In genomic region chr10:25396859-25397258, GRCm38 (mm10) we compare ENCODE assay signal across 18 mouse cellular contexts.
"Had no signal": no experiment of that assay in that cellular context is flagged by ENCODE, and none has a peak within 500 bp of the region (broad histone marks: within the 10 kb centered on the region; RNA-seq: fewer than 3 reads in every experiment).

No protein-coding gene starts in this region.

- H3K27ac ChIP-seq: kidney, postnatal 0 days; layer of hippocampus, adult 2 months; limb, embryonic 10.5 days; limb, embryonic 13.5 days; lung, embryonic 15.5 days; midbrain, embryonic 12.5 days; neural tube, embryonic 13.5 days had no signal

- H3K36me3 ChIP-seq: limb, embryonic 10.5 days; limb, embryonic 13.5 days; lung, embryonic 15.5 days; midbrain, embryonic 12.5 days; neural tube, embryonic 13.5 days had no signal

- H3K9me3 ChIP-seq: limb, embryonic 10.5 days; limb, embryonic 13.5 days; lung, embryonic 15.5 days; megakaryocyte, embryonic 14.5 days; midbrain, embryonic 12.5 days; neural tube, embryonic 13.5 days had no signal

- DNase-seq: kidney, adult 2 months; kidney, postnatal 25 days; layer of hippocampus, adult 9-11 months; lung, adult 18-20 months; lung, postnatal 10 days; lung, postnatal 36 days; thymus, adult 18-20 months; thymus, postnatal 36 days had no signal

- H3K27me3 ChIP-seq: limb, embryonic 13.5 days; lung, embryonic 15.5 days; megakaryocyte, embryonic 14.5 days; midbrain, embryonic 12.5 days; neural tube, embryonic 13.5 days had no signal

- H3K9ac ChIP-seq: limb, embryonic 13.5 days; lung, embryonic 15.5 days; midbrain, embryonic 12.5 days; neural tube, embryonic 13.5 days had no signal

- ATAC-seq: intestine, postnatal 0 days had no signal

- H3K4me2 ChIP-seq: limb, embryonic 13.5 days; lung, embryonic 15.5 days; midbrain, embryonic 12.5 days; neural tube, embryonic 13.5 days had no signal

- H3K4me3 ChIP-seq: layer of hippocampus, adult 2 months; limb, embryonic 10.5 days; limb, embryonic 13.5 days; lung, embryonic 15.5 days; megakaryocyte, embryonic 14.5 days; midbrain, embryonic 12.5 days; myocyte; neural tube, embryonic 13.5 days had no signal
